Mouse (Mus musculus): ENCODE measurements at regions not wholly inside any gene's neighbourhood (a gene's known extent, or its start where the extent isn't known, plus 50 kb on each side); places are given as distances from the start of the nearest gene placed in this dataset.
"Not testable (repeated sequence)": the region's sequence is repeated elsewhere in the genome, so short reads cannot be mapped to it uniquely, and the experiment has no call there.

DNA sequence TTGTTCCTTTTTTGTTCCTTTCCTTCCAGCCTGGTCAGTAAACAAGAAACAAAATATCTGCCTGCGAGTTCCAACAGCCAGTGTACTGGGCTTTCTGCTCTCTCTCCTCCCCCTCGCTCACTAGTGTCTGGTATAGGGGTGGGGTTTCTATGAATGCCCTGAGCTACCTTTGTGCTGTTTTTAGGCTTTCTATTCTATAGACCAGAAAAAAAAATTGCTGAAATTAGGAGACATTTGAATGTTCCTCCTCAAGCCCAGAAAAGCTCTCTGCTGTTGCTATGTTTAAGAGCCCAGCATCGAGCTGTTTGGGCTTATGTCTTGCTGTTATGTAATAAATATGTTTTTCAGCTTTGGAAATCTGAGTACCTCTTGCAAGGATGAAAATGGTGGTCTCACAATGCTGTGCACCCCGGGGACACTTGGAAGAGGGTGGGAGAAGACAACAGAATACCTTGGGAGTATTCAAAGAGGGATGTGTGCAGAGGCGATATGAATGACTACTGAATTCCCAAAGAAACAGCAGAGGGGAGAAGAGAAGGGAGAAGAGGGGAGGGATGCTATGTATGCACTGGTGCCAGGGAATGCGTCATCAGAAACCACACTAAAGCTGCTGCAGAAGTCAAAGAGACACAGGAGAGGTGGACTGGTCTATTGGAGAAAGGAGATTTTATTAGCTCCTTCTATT lies 88.8 kb upstream of the Sipa1l1 start:
- Histone ChIP-seq H3K4me1 (ENCODE audit: control insufficient read depth, insufficient read depth, low read length) (no peaks in the 10 kb centered on the region), H3K36me3 (ENCODE audit: control insufficient read depth, insufficient read depth, low read length) (no peaks in the 10 kb centered on the region), H3K4me2 (ENCODE audit: low read length) (no peak overlapping the region), H3K9ac (ENCODE audit: low read length) (no peak overlapping the region), H3K9me3 (replicated peaks; ENCODE audit: control insufficient read depth, low read length) (no peaks in the 10 kb centered on the region), H3K27ac (ENCODE audit: low read depth, low read length) (no peak overlapping the region), H3K4me3 (ENCODE audit: low read depth, low read length) (no peak overlapping the region), H3K27me3 (replicated peaks; ENCODE audit: control insufficient read depth, insufficient read depth, low read length) (no peaks in the 10 kb centered on the region)
- ATAC-seq, result no peak
- 73% methylated on average over 6 of the region's 6 CpGs for WGBS
- no peak for DNase-seq (ENCODE audit: low spot score)

DNA sequence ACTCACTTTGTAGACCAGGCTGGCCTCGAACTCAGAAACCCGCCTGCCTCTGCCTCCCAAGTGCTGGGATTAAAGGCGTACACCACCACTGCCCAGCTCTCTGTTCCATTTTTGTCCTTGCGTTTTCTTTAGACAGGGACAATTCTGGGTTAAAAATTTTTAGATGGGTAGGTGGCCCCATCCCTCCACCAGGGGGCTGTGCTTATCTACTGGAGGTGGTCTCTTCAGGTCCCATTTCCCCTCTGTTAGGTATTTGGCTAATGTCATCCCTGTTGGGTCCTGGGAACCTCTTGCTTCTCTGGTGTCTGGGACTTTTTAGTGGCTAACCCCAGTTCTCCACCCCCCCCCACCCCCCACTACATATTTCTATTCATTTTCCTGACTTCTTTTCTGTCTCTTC lies 86.5 kb upstream of the Sipa1l1 start:
- not testable (repeated sequence) for H3K36me3 ChIP-seq (ENCODE audit: control insufficient read depth, insufficient read depth, low read length); DNase-seq (ENCODE audit: low spot score); H3K9me3 ChIP-seq (replicated peaks; ENCODE audit: control insufficient read depth, low read length); H3K9ac ChIP-seq (ENCODE audit: low read length); H3K4me3 ChIP-seq (ENCODE audit: low read depth, low read length); H3K4me1 ChIP-seq (ENCODE audit: control insufficient read depth, insufficient read depth, low read length); H3K27ac ChIP-seq (ENCODE audit: low read depth, low read length); H3K27me3 ChIP-seq (replicated peaks; ENCODE audit: control insufficient read depth, insufficient read depth, low read length); H3K4me2 ChIP-seq (ENCODE audit: low read length); ATAC-seq
- 94% methylated on average over 4 of the region's 4 CpGs for WGBS

DNA sequence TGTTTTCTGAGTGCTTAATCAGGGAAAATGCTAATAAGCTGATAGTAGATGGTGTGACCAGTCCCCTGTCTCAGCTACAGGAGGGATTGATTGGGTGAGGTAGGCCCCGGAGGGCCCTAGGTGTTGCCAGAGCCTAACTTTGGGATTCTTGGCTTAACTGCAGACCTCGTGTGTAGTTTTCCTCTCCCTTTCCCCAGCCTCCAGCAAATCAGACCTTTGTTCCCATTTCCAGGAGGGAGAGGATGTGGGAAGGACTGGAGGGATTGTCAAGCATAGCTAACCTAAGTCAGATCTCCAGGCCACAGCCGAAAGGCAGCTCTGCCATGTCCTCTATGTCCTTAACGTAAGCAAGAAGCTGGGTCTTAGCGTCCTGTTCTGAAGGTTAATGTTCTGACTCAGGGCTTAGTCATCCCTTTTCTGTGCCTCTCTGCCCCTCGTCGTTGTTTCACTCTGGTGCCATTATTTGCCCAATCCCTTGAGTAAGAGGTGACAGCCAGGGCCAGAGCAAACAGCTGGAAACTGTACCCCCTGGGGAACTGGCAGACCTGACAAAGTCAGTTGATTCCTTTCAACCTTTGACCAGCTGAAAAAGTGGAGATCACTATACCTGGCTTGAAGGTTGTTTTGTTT lies 83.2 kb upstream of the Sipa1l1 start:
- H3K4me1 ChIP-seq (ENCODE audit: control insufficient read depth, insufficient read depth, low read length), result no peaks in the 10 kb centered on the region
- H3K9ac ChIP-seq (ENCODE audit: low read length), result no peak overlapping the region
- no peak overlapping the region for H3K27ac ChIP-seq (ENCODE audit: low read depth, low read length)
- H3K4me2 ChIP-seq (ENCODE audit: low read length), result no peak overlapping the region
- H3K9me3 ChIP-seq (replicated peaks; ENCODE audit: control insufficient read depth, low read length), result no peaks in the 10 kb centered on the region
- DNase-seq (ENCODE audit: low spot score), result no peak
- H3K27me3 ChIP-seq (replicated peaks; ENCODE audit: control insufficient read depth, insufficient read depth, low read length), result no peaks in the 10 kb centered on the region
- H3K36me3 ChIP-seq (ENCODE audit: control insufficient read depth, insufficient read depth, low read length), result no peaks in the 10 kb centered on the region
- no peak overlapping the region for H3K4me3 ChIP-seq (ENCODE audit: low read depth, low read length)
- WGBS, result 51% methylated on average over 7 of the region's 7 CpGs
- ATAC-seq, result no peak

DNA sequence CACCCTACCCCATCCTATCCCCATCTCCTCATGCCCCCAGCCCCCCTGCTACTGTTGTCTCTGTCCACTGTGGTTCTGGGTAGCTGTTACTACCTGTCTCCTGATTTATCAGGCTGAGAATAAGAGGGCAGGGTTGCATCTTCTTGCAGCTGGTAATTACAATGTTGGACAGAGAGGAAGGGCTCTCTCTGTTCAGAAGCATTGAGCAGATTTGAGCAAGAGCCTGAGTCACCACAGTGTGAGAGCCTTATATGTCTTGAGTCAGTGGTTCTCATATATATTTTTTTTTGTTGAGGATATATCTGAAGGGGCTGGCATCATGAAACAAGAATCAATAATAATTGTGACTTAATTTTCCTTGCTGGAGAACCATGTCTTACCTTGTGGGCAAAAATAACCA lies 82.7 kb upstream of the Sipa1l1 start:
- no peaks in the 10 kb centered on the region for H3K36me3 ChIP-seq (ENCODE audit: control insufficient read depth, insufficient read depth, low read length)

DNA sequence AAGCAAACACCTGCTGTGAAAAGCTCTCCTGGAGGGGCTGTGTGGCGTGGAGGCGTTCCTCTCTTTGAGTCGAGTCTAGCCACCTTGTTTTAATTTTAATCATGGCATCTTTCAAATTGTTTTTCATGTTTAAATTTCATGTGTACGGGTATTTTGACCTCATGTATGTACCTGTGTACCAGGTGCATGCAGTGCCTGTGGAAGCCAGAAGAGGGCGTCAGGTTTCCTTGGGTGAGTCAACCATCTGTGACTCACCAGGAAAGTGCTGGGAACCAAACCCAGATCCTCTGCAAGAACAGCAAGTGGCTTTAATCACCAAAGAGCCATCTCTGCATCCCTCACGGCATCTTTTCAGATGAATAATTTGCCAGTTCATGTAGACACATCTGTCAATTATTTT lies 79.8 kb upstream of the Sipa1l1 start:
- Histone ChIP-seq H3K27ac (ENCODE audit: low read depth, low read length) (no peak overlapping the region), H3K4me1 (ENCODE audit: control insufficient read depth, insufficient read depth, low read length) (peaks cover 6% of the 10 kb centered on the region; the same call in 1 of the 2 replicates), H3K9ac (ENCODE audit: low read length) (no peak overlapping the region), H3K27me3 (replicated peaks; ENCODE audit: control insufficient read depth, insufficient read depth, low read length) (no peaks in the 10 kb centered on the region), H3K36me3 (ENCODE audit: control insufficient read depth, insufficient read depth, low read length) (no peaks in the 10 kb centered on the region), H3K9me3 (replicated peaks; ENCODE audit: control insufficient read depth, low read length) (no peaks in the 10 kb centered on the region), H3K4me3 (ENCODE audit: low read depth, low read length) (no peak overlapping the region), H3K4me2 (ENCODE audit: low read length) (no peak overlapping the region)
- ATAC-seq (no peak), DNase-seq (ENCODE audit: low spot score) (no peak)
- 88% methylated on average over 6 of the region's 6 CpGs for WGBS

More for the DNA sequence above, 82.7 kb upstream of the Sipa1l1 start:
- no peak overlapping the region for H3K27ac ChIP-seq (ENCODE audit: low read depth, low read length)
- H3K9me3 ChIP-seq (replicated peaks; ENCODE audit: control insufficient read depth, low read length), result no peaks in the 10 kb centered on the region
- H3K27me3 ChIP-seq (replicated peaks; ENCODE audit: control insufficient read depth, insufficient read depth, low read length), result no peaks in the 10 kb centered on the region
- no peak overlapping the region for H3K4me3 ChIP-seq (ENCODE audit: low read depth, low read length)
- no peak for ATAC-seq
- DNase-seq (ENCODE audit: low spot score), result no peak
- no peak overlapping the region for H3K4me2 ChIP-seq (ENCODE audit: low read length)
- H3K9ac ChIP-seq (ENCODE audit: low read length), result no peak overlapping the region
- H3K4me1 ChIP-seq (ENCODE audit: control insufficient read depth, insufficient read depth, low read length), result no peaks in the 10 kb centered on the region

DNA sequence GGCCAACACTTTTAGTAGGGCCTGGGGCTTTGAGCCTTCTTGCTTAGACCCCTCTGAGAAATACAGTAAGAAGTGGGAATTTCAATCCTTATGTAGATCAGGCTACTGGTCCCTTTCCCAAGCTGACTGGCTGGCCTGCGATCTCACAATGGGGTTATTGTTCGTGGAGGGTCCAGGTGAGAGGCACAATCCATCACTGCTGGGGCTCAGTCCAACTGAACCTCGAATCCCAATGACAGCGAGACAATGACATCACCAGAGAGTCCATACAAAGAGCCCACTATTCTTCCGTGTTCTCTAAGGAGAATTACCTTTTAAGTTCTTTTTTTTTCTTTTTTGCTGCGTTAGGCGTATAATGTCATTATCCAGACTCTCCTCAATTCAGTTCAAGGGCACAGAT lies 75.8 kb upstream of the Sipa1l1 start:
- no peaks in the 10 kb centered on the region for H3K27me3 ChIP-seq (replicated peaks; ENCODE audit: control insufficient read depth, insufficient read depth, low read length)
- 16% methylated on average over 7 of the region's 7 CpGs for WGBS
- no peaks in the 10 kb centered on the region for H3K36me3 ChIP-seq (ENCODE audit: control insufficient read depth, insufficient read depth, low read length)
- no peak overlapping the region for H3K4me2 ChIP-seq (ENCODE audit: low read length)
- no peak overlapping the region for H3K9ac ChIP-seq (ENCODE audit: low read length)
- no peaks in the 10 kb centered on the region for H3K9me3 ChIP-seq (replicated peaks; ENCODE audit: control insufficient read depth, low read length)
- peaks cover 6% of the 10 kb centered on the region; the same call in 1 of the 2 replicates for H3K4me1 ChIP-seq (ENCODE audit: control insufficient read depth, insufficient read depth, low read length)
- no peak overlapping the region for H3K27ac ChIP-seq (ENCODE audit: low read depth, low read length)
- ATAC-seq (no peak), DNase-seq (ENCODE audit: low spot score) (peak; percentile 35)
- H3K4me3 ChIP-seq (ENCODE audit: low read depth, low read length), result no peak overlapping the region

DNA sequence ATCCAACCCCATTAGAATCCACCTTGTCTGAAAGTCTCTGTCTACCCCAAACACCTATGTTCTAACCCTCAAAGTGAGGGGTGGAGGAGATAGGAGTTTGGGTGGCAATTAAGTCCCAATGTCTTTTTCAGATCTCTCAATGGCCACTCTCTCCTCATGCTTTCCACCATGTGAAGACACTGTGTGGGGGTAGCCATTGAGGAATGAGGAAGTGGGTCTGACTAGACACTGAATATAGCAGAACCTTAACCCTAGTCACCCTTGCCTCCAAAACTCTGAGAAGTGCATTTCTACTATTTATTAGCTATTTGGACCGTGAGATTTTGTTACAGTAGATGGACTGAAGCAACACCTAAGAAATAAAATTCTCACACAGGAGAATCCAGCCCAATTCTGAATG lies 73.7 kb upstream of the Sipa1l1 start:
- WGBS, result 84% methylated on average over 1 of the region's 1 CpGs
- no peak overlapping the region for H3K9ac ChIP-seq (ENCODE audit: low read length)
- H3K4me3 ChIP-seq (ENCODE audit: low read depth, low read length), result no peak overlapping the region
- no peaks in the 10 kb centered on the region for H3K36me3 ChIP-seq (ENCODE audit: control insufficient read depth, insufficient read depth, low read length)
- H3K27me3 ChIP-seq (replicated peaks; ENCODE audit: control insufficient read depth, insufficient read depth, low read length), result no peaks in the 10 kb centered on the region
- H3K9me3 ChIP-seq (replicated peaks; ENCODE audit: control insufficient read depth, low read length), result no peaks in the 10 kb centered on the region
- peaks cover 6% of the 10 kb centered on the region; the same call in 1 of the 2 replicates for H3K4me1 ChIP-seq (ENCODE audit: control insufficient read depth, insufficient read depth, low read length)
- H3K27ac ChIP-seq (ENCODE audit: low read depth, low read length), result no peak overlapping the region
- no peak for DNase-seq (ENCODE audit: low spot score)
- no peak for ATAC-seq
- no peak overlapping the region for H3K4me2 ChIP-seq (ENCODE audit: low read length)

DNA sequence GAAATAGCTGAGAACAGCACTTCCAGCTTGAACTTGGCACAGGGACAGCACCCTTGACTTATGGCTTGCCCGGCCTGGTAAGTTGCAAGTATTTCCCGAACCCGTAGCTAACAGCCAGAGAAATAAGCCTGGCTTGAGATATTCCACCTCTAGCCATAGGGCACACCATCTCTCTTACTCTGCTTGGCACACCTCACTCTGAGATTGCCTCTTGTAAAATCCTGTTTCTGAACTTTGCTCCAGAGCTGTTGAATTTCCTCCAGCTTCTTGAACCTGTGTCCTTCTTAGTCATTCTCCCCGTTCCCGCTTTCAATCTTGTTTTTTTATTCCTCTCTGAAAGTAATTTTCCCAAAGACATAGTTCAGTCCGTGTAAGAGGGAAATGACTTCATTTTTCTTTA lies 72.0 kb upstream of the Sipa1l1 start:
- 94% methylated on average over 6 of the region's 6 CpGs for WGBS

DNA sequence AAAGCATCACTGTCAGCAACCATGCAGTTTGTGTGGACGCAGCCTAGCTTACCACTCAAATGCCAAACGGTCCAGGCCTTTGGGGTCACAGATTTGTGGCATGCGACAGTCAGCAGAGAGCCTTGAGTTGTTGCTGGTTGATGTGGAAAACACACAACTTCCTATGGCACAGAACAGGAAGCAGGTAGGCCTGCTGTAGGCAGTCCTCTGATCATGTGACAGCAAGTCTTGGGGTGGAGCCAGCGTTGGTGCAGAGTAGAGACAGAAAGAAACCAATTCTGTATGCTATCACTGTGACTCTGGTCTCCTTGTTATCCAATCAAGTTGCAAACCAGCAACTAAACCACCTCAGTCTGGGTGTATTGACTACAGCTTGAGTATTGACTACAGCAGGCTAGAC lies 71.5 kb upstream of the Sipa1l1 start:
- H3K4me2 ChIP-seq (ENCODE audit: low read length), result no peak overlapping the region
- H3K27ac ChIP-seq (ENCODE audit: low read depth, low read length), result no peak overlapping the region
- ATAC-seq (no peak), DNase-seq (ENCODE audit: low spot score) (no peak)
- no peak overlapping the region for H3K4me3 ChIP-seq (ENCODE audit: low read depth, low read length)
- no peak overlapping the region for H3K9ac ChIP-seq (ENCODE audit: low read length)
- no peaks in the 10 kb centered on the region for H3K9me3 ChIP-seq (replicated peaks; ENCODE audit: control insufficient read depth, low read length)
- WGBS, result 89% methylated on average over 4 of the region's 4 CpGs
- H3K27me3 ChIP-seq (replicated peaks; ENCODE audit: control insufficient read depth, insufficient read depth, low read length), result no peaks in the 10 kb centered on the region
- H3K36me3 ChIP-seq (ENCODE audit: control insufficient read depth, insufficient read depth, low read length), result no peaks in the 10 kb centered on the region
- peaks cover 6% of the 10 kb centered on the region; the same call in 1 of the 2 replicates for H3K4me1 ChIP-seq (ENCODE audit: control insufficient read depth, insufficient read depth, low read length)

More for the DNA sequence above, 72.0 kb upstream of the Sipa1l1 start:
- H3K4me3 ChIP-seq (ENCODE audit: low read depth, low read length), result no peak overlapping the region
- peaks cover 6% of the 10 kb centered on the region; the same call in 1 of the 2 replicates for H3K4me1 ChIP-seq (ENCODE audit: control insufficient read depth, insufficient read depth, low read length)
- H3K36me3 ChIP-seq (ENCODE audit: control insufficient read depth, insufficient read depth, low read length), result no peaks in the 10 kb centered on the region
- ATAC-seq, result no peak
- no peak overlapping the region for H3K9ac ChIP-seq (ENCODE audit: low read length)
- H3K27ac ChIP-seq (ENCODE audit: low read depth, low read length), result no peak overlapping the region
- no peaks in the 10 kb centered on the region for H3K9me3 ChIP-seq (replicated peaks; ENCODE audit: control insufficient read depth, low read length)
- no peak overlapping the region for H3K4me2 ChIP-seq (ENCODE audit: low read length)
- no peaks in the 10 kb centered on the region for H3K27me3 ChIP-seq (replicated peaks; ENCODE audit: control insufficient read depth, insufficient read depth, low read length)
- no peak for DNase-seq (ENCODE audit: low spot score)

Measured in forebrain, embryonic 14.5 days (tissue).